Mouse (Mus musculus): Measurements from ENCODE around the gene Creb5.

- TF ChIP-seq CTCF (IDR thresholded peaks at IDR 0.05) (no peak), EP300 (IDR thresholded peaks at IDR 0.05) (no peak)
Observed at GRCm38 (mm10) chr6:53696471-53696870, 409.4 kb downstream of the Creb5 start.

All from lung, postnatal 0 days (tissue).